Mouse (Mus musculus) T-helper 17 cell (primary cell): ENCODE results near the gene Rfx3.

Experiments used
- in situ Hi-C, 2 experiments: fragments of 300-600 bp; cut with MboI, MseI; formaldehyde crosslinking; loops; 1 replicate in 1 of 2; 2 replicates in 1 of 2; pipeline ENCODE4 v1.15.1; 2025; ENCODE audit warnings: high pct_unique_total_duplicates in 2 of 2

The Rfx3 gene

DNA sequence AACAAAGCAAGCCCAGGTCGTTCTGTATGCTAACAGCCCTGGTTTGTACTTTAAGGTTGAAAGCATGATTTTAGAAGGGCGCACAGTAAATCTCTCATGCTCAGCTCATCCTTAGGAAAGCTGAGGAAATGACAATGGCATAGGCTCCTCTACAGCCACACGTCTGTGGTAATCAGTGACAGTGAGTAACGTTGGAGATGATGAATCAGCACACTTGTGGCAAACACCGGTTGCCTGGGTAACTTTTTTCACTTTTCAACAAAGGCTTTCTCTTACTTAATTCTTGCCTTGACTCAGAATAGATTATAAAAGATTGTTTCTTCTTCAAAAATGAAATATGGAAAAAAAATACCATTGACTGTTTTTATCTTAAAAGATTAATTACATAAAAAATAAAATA, 104.0 kb downstream of the Rfx3 start:
- in situ Hi-C loops: no loop called here

DNA sequence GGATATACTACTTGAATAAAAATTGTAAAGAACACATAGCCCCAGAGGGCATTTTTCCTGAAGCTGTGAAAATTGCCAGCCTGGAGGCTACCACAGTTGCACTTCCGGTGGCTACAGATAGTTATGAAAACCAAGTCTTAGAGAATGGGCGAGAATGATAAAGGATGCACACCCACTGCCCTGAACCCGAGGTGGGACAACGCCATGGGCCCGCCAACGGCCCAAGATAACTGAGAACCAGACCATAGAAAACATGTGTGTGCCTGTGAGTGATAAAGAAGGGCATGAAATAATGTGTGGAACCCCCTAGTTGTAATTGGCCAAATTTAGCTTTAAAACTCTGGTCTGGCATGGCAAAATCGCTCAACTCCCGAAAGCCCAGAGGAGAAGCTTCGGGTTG, 105.0 kb downstream of the Rfx3 start:
- in situ Hi-C loops: no loop called here

DNA sequence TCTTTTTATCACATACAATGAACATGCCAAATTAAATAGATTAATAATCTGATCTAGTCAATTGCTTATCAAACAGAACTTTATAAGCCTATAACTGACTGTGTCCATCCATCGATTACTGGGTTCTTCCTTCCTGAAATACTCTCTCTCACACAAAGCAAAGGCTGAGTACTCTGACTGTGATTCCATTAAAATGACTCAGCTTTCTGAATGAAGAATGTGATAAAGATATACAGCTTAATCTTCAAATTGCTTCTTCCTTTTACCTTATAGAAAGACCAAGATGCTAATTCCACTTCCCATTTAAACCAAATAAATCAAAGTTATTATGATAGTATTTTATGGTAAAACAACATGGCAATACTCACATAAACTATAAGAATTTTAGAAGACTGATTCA, 105.8 kb downstream of the Rfx3 start:
- in situ Hi-C loops: no loop called here

DNA sequence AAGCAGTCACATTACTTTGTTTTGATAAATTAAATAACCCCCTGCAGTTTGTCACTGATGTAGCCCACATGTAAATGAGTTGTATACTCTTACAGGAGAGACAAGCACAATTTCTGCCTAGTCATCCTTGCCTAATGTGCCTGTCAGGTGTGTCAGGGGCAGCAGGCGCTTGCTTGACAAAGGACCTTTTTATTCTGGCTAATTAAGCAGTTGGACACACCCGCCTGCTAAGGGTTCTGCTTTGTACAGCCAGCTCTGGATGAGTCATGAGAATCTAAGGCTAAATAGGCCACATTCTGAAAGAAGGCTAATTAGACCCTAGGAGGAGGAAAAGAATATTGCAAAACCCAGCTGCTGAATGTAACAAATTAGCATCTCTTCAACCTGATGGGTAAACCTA, 106.3 kb downstream of the Rfx3 start:
- in situ Hi-C loops: no loop called here

DNA sequence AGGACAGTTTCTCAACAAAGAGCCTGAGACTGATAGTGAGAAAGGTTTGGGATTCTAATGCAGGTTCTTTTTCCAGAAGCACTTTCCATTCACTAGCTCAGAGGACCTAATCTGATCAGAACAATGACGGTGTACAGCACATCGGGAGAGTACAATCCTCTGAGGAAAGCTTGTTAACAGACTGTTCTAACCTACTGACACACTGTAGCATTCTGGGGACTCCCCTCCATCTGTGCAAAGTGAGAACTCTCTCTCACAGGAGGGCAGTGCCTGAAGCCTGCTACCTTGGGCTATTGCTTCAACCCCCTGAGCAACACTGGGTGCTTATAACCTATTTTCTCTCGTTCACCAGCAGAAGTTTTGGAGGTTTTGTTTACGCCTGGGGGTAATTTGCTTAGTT, 106.8 kb downstream of the Rfx3 start:
- in situ Hi-C loops: no loop called here

DNA sequence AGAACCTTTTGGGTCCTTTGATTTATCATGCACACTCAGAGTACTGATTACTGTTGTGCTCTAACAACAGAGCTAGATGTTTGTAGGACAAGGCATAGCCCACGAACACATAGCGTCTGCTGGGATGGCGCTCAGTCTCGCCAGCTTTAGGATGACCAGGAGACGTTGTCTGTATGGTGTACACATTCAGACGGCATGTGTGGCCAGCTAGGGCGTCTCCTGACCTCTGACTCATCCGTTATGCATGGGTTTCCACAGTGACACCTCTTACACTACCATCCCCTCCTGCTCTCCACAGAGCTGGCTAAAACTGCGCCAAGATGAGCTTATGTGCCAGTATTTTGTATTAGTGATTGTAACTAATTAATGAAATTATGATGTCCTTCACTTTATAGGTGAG, 108.4 kb downstream of the Rfx3 start:
- in situ Hi-C loops: no loop called here

DNA sequence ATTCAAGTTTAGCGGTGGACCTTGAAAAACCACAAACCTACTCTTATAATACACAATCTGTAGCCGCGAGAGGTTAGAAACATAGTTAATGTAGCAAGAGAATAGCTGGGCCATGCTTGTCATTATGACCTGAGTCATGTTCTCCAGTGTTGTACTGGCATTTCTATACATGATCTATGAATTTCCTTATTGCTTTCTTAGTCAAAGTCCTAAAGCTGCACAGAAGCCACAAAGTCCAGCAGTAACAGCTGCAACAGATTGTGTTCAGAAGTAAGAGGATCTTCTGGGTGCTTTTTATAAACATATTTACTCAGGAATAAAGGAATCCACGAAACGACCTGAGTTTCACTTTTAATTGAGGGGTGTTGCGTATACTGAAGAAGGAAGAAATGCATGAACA, 109.3 kb downstream of the Rfx3 start:
- in situ Hi-C loops: no loop called here

DNA sequence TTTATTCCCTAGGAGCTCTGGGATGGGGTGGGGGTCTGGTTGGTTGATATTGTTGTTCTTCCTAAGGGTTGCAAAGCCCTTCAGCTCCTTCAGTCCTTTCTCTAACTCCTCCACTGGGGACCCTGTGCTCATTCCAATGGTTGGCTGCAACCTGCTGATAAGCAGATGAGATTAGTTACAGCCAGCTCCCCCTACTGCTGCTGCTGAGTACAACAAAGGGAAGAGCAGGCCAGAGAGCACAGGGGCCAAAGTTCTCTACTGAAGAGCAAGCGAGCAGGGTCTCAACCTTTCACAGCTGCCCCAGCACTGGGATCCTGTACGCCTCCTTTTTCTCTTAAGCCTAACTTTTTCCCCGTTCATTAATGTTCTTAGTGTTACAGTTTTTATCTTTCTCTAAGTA, 126.4 kb downstream of the Rfx3 start:
- in situ Hi-C loops: no loop called here

DNA sequence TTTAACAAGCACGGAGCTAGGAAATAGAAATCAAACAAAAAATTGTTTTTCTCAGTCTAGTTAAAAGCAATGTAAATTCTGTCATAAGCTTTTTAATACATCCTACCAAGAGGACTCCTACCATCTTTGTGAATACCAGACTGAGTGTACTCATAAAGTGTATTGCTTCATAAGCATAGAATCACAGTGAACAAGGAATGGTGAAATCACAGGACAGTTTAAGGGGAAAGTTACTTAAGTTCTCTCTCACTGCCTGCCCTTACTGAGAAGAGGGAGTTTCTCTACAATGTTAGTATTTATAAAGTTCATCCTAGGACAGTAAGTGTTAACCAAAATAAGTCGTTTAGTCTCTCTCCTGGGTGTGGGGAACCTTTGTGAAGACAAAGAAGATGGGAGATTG, 133.5 kb downstream of the Rfx3 start:
- in situ Hi-C loops: no loop called here

DNA sequence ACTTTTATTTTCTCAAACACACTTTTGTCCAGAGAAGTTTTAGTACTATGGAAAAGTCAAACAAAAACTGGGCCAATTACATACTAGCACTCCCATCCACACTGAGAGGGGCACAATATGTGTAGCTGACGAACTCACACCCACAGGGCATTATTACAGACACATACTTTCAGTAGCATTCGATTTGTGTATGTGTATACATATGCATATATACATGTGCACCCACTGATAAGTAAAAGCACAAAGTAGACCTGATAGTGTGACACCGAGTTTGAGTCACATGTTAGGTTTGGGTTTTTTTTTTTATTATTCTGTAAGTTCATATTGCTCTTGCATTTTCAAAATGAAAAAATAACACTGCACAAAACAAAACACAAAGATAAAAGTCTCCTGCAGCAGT, 140.2 kb downstream of the Rfx3 start:
- in situ Hi-C loops: no loop called here

DNA sequence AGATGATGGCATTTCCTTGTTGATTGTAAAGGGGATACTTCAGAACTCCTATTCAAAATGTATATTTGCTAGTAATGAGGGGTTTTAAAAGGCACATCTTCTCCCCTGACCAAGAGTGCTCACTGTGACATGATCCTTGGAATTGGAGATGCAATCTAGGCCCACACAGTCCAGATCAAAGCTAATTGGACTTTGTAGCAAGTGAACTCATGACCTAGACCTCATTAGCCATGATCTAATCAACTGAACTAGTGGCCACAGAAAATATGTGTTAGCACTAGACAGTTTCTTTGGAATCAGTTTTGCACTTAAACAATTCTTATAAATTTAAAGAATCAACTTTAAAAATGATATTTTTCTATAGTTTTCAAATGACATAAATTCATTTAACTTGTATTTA, 151.3 kb downstream of the Rfx3 start:
- in situ Hi-C loops: no loop called here

DNA sequence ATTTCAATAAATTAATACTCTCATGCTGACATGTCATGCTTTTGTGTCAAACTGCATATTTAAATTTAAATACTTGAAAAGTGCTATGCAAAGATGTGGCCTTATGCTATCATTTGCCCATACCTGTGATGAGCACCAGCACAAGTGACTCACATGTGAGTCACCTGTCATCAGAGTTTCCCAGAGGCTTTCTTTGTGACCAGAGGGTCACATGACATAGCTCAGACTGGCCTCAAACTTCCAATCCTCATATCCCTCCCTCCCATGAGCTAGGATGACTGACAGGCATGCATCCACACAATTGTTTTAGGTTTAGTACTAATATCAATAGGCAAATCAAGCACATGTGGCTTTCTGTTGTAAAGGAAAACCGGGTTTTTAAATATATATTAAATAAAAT, 162.0 kb downstream of the Rfx3 start:
- in situ Hi-C loops: no loop called here

DNA sequence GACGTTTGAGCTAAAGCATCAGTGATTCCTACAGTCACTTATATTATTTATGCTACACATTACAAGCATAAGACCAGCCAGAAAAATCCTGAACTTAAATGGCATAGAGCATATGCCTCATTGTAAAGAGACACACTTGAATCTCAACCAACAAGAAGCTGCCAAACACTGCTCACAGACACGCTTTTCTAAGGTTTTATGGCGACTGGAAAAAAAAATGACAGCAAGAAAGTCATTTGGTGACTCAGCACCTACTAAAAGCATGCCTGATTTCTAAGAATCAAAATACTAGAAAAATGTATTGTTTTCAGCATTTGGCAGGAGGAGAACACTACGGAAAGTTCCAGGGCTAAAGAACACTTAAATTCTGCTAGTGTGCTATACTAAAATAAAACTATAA, 163.9 kb downstream of the Rfx3 start:
- in situ Hi-C loops: no loop called here

DNA sequence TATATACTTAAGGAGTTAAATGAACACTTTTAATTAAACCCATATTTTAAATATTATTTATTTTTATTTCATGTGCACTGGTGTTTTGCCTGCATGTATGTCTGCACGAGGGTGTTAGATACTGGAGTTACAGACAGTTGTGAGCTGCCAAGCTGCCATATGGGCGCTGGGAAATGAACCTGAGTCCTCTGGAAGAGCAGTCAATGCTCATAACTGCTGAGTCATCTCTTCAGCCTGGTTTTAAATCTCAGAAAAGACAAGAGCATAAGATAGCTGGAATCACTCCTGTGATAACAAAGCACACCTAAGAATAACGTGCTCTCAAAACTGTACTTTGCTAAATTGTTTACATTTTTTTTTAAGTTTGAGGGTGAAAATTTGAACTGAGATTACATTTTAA, 172.3 kb downstream of the Rfx3 start:
- in situ Hi-C loops: no loop called here

DNA sequence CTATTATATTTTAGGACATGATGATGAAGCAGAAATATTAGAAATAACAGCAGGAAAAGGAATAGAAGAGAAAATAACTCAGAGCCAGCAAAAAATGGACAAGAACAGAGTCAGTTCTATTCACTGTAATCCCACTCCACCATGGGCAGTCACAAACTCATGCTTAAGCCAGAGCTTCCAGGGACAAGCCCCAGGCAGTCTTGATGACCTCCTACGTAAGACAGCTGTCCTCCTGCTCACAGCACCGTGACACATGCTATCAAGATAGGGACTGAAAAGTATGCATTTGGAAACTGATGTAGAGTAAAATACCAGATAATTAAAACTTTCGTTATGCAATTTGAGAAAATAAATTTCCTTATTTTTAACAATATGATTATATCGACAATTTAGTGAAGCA, 172.9 kb downstream of the Rfx3 start:
- in situ Hi-C loops: no loop called here

DNA sequence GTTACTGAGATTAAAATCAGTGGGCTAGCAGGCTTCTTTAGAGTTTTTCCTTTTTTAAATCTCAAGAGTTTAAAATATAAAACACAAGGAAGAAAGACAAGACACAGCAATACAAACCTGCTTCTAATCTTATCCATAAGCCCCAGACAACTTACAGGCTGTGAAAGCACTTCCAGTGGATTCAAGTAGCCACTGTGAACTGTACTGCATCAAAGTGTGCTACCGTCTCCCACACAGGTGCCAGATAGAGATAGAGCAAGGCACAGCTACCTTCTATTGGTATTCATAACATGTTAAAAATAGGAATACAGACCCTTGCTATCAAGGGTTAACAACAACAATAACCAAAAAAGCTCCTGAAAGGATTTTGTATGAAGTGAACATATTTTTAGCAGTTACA, 178.5 kb downstream of the Rfx3 start:
- in situ Hi-C loops: no loop called here

DNA sequence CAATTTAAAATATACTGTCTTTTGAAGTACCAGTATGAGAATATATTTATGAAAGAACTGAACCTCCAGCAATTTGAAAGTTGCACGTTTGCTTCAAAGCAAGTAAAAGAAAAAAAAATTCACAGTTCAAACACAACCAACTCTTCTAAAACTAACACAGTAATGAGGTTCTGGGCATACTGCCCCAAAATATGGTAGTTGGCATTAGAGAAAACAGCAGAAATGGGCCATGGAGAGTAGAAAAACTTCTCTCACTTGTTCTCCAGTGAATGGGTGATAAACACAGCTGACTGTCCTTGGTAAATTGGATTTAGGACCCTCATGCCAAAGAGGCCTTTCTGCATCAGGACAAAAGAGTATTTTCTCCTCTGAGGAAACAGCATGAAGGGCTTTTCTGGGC, 182.7 kb downstream of the Rfx3 start:
- in situ Hi-C loops: no loop called here

DNA sequence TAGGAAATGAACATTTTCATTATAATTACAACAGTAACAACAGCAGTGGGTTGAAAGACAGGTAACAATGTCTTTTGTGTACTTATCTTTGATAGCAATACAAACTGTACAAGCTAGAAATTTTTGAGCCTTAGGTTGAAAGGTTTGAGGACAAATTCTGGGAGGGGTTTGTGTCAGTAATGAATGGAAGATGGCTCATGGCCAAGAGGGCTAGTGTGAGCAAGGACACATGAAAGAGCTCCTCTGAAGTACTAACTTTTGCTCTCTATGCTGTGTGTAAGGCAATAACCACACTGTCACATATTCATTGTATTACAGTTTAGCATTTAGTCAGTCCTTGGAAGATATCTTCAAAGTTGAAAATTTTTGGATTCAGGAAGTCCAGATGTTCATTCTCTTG, 193.3 kb downstream of the Rfx3 start:
- in situ Hi-C loops: no loop called here

DNA sequence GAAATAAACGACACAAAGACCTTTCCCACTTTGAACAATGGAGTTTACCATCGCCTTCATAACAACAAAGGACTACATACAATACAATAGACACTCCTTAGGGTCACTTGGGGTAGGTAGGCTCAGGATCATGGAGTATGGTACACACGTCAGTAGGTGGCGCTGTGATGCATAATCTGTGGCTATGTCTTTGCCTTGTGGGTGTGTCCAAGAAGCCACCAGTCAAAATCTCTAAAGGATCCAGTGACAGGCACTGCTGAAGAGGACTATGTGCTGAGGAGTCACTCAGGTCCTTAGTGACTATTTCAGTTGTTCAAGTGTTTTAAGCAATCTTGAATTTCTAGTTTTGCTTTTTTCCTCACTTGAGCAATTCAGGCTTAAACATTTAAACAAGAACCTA, 230.9 kb downstream of the Rfx3 start:
- in situ Hi-C loops: no loop called here

DNA sequence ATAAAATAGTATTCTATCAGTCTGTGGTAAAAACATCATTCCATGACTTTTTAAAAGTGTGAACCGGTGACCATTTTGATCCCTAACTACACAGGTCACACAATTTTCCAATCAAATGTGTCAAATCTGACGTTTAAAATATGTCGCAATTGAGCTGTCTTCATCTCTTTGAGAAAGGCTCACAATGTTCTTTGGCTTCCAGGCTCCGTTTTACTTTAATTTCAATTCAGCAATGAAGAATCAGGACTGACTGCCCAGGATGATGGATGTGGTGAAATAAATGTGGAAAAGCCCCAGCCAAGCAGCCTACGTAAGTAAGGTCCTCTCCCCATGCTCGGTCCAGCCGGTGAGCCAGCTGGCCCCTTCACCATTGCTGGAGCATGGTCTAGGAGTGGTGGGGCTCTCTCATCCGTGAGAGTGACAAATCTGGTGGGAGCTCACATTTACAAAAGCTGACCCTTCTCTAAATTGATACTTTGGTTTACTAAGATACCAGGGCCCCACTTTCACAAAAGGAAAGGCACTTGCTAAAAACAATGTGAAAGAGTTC, 240.2 kb downstream of the Rfx3 start:
- in situ Hi-C loops: no loop called here

DNA sequence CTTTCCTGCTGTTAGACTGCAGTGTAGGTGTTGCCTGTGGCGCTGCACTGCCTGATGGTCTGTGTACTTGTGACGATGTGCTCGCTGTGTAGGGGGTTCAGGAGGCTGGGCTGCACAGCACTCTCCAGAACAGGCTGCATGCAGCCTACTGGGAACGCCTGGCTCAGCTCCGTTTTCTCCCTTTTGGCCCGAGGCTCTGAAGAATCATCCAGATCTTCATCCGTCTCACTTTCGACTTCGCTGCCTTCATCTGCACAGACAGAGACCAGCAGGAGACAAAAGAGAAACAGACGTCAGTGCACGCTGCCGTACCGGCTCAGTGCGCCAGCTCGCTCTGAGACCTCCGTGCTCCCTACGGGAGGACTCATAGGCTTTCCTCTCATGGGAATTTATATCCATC, 242.5 kb downstream of the Rfx3 start:
- in situ Hi-C loops: no loop called here

DNA sequence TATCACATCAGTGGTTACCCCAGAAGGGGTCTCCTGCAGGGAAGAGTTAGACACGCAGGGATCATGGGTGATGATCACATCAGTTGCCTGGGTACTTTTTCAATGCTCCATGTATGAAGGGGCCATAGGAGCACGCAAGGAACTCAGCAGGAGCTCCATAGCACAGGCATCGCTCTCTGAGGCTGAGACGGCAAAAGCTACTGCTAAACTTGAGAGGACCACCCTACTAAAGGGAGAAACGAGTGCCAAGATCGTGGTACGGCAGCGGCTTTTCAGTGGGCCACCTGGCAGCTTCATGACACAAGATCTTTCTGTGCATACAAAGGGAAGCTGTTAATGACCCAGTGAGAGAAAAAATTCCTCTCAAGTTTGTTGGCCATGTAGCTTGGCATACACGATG, 250.7 kb downstream of the Rfx3 start:
- in situ Hi-C loops: no loop called here

DNA sequence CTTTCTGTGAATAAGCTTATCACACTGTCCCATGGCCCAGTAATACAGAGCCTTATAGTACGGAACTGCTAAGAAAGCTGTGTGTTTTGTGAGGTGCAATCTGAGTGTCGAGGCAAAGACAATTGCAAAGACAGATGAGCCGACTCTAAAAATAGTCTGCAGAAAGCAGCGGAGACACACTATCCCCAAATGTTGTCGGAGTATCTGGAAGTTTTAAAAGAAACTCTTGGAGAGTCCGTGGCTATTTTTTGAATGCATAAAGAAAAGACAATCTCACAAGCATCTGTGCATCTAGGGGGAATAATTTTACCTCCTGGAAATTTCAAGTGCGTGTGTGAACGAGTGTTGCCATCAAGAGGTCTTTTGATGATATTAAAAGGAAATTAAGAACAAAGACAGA, 251.6 kb downstream of the Rfx3 start:
- in situ Hi-C loops: no loop called here

DNA sequence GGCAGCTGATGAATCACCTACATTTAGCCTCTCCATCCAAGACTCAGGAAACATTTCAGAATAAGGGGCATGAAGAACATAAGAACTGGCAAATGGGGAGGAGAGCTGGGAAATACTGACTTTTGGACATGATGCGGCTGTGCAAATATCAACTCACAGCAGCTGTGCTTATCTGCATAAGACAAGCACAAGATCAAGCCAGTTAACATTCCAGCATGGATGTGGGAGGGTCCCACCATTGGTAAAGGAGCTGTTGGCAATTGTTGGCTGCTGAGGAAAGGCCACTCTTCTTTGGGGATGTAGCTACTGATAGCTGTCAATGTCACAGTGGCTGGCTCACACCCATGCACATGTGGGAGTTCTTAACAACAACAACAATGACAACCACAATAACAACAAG, 263.7 kb downstream of the Rfx3 start:
- in situ Hi-C loops: no loop called here

DNA sequence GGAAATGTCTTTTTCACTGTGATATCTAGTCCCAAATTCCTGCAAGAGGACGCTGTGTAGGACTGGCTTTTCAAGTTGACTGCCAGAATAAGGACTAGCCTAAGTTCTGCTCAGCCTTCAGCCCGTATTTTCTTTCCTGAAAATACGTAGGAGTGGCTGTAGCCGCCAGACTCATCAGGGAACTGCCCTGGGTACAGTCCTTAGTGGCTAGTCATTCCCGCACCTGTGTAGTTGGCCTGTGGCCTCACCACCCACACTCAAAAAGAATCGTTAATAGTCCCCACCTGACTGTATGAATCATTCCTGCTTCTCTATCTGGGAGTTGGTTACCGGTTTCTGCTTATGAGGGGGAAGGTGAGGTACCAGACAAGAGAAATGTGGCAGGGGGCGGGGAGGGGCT, 272.1 kb downstream of the Rfx3 start:
- in situ Hi-C loops: no loop called here
